Mouse (Mus musculus): Measurements from ENCODE around the gene 1700011L22Rik.

The 1700011L22Rik gene

GRCm38 (mm10) chr8:79239320-79239719 lies 9.1 kb downstream of the 1700011L22Rik start:
- DNase-seq (ENCODE audit: low spot score) = no peak

- no peak for DNase-seq (ENCODE audit: low spot score)
Observed at GRCm38 (mm10) chr8:79229266-79229888, 19.0 kb downstream of the 1700011L22Rik start.

GRCm38 (mm10) chr8:79227916-79228315 lies 20.5 kb downstream of the 1700011L22Rik start:
- DNase-seq (ENCODE audit: low spot score) = no peak

GRCm38 (mm10) chr8:79227194-79227593 lies 21.2 kb downstream of the 1700011L22Rik start:
- no peak for DNase-seq (ENCODE audit: low spot score)

- no peak for DNase-seq (ENCODE audit: low spot score)
Observed at GRCm38 (mm10) chr8:79226046-79226445, 22.3 kb downstream of the 1700011L22Rik start.

GRCm38 (mm10) chr8:79225586-79225985 lies 22.8 kb downstream of the 1700011L22Rik start:
- no peak for DNase-seq (ENCODE audit: low spot score)

- DNase-seq (ENCODE audit: low spot score) = no peak
Observed at GRCm38 (mm10) chr8:79224363-79224762, 24.0 kb downstream of the 1700011L22Rik start.

GRCm38 (mm10) chr8:79222752-79223141 lies 25.6 kb downstream of the 1700011L22Rik start:
- DNase-seq (ENCODE audit: low spot score) = no peak

- peak; percentile 34 for DNase-seq (ENCODE audit: low spot score)
Observed at GRCm38 (mm10) chr8:79222106-79222751, 26.1 kb downstream of the 1700011L22Rik start.

- peak; percentile 32 for DNase-seq (ENCODE audit: low spot score)
Observed at GRCm38 (mm10) chr8:79211630-79212029, 36.7 kb downstream of the 1700011L22Rik start.

GRCm38 (mm10) chr8:79209641-79210358 lies 38.6 kb downstream of the 1700011L22Rik start:
- DNase-seq (ENCODE audit: low spot score) = peak; percentile 65

- peak; percentile 93 for DNase-seq (ENCODE audit: low spot score)
Observed at GRCm38 (mm10) chr8:79208691-79209640, 39.4 kb downstream of the 1700011L22Rik start.

- peak; percentile 21 for DNase-seq (ENCODE audit: low spot score)
Observed at GRCm38 (mm10) chr8:79208181-79208580, 40.2 kb downstream of the 1700011L22Rik start.

- peak; percentile 30 for DNase-seq (ENCODE audit: low spot score)
Observed at GRCm38 (mm10) chr8:79206895-79207294, 41.5 kb downstream of the 1700011L22Rik start.

GRCm38 (mm10) chr8:79201446-79202147 lies 46.8 kb downstream of the 1700011L22Rik start:
- no peak for DNase-seq (ENCODE audit: low spot score)

GRCm38 (mm10) chr8:79198675-79199074 lies 49.7 kb downstream of the 1700011L22Rik start:
- no peak for DNase-seq (ENCODE audit: low spot score)

- DNase-seq (ENCODE audit: low spot score) = no peak
Observed at GRCm38 (mm10) chr8:79196481-79196880, 51.9 kb downstream of the 1700011L22Rik start.

- DNase-seq (ENCODE audit: low spot score) = no peak
Observed at GRCm38 (mm10) chr8:79190071-79190470, 58.3 kb downstream of the 1700011L22Rik start.

GRCm38 (mm10) chr8:79185488-79185887 lies 62.9 kb downstream of the 1700011L22Rik start:
- DNase-seq (ENCODE audit: low spot score) = no peak

GRCm38 (mm10) chr8:79179678-79180077 lies 68.7 kb downstream of the 1700011L22Rik start:
- no peak for DNase-seq (ENCODE audit: low spot score)

- DNase-seq (ENCODE audit: low spot score) = no peak
Observed at GRCm38 (mm10) chr8:79175991-79176390, 72.4 kb downstream of the 1700011L22Rik start.

All from MN1 (cell line).